Mouse (Mus musculus) G1E (cell line): ENCODE measurements around the gene Pld5. TPM values are rescaled to one million over a fixed set of nuclear protein-coding genes. Genes with fewer than 3 reads are reported as not detected.

Experiments used
- ATAC-seq: 2 replicates; pipeline ENCODE4 v1.8.0; 2016; ENCODE audit warnings: mild to moderate bottlenecking; ENCODE audit not compliant: insufficient number of reproducible peaks, poor library complexity, low FRiP score, severe bottlenecking; ENCODE audit errors: extremely low read depth
- DNase-seq: peaks from one replicate; pipeline ENCODE4 v3.0.0; 2012; ENCODE audit warnings: low spot score
- H3K27me3 ChIP-seq: 2 replicates; pipeline ENCODE4 v1.6.1; 2012; ENCODE audit warnings: mild to moderate bottlenecking, low read length, inconsistent platforms; ENCODE audit not compliant: insufficient read depth
- H3K36me3 ChIP-seq: replicated peaks from 2 replicates; pipeline ENCODE3; 2012; ENCODE audit warnings: mild to moderate bottlenecking, inconsistent platforms
- H3K4me1 ChIP-seq: 2 replicates; pipeline ENCODE4 v1.6.1; 2012; ENCODE audit warnings: low read depth, low read length, inconsistent platforms, mixed read lengths; ENCODE audit not compliant: insufficient read depth
- H3K4me3 ChIP-seq: 2 replicates; pipeline ENCODE4 v1.5.1; 2012; ENCODE audit warnings: low read depth, mild to moderate bottlenecking, inconsistent platforms, low read length, moderate library complexity, mixed read lengths
- H3K9me3 ChIP-seq: replicated peaks from 2 replicates; pipeline ENCODE4 v1.6.1; 2012; ENCODE audit warnings: inconsistent platforms
- CTCF ChIP-seq: IDR thresholded peaks from 2 replicates; pipeline ENCODE4 v1.5.1; 2012; ENCODE audit warnings: low read depth, low read length, inconsistent platforms, mixed read lengths
- GATA1 ChIP-seq: IDR thresholded peaks from 2 replicates; pipeline ENCODE4 v1.6.1; 2012; ENCODE audit warnings: borderline replicate concordance, low read length, inconsistent platforms, mixed read lengths
- GATA2 ChIP-seq: IDR thresholded peaks from 2 replicates; pipeline ENCODE4 v1.6.1; 2012; ENCODE audit warnings: low read depth, low read length, inconsistent platforms, borderline replicate concordance
- POLR2AphosphoS5 ChIP-seq: IDR thresholded peaks from 2 replicates; pipeline ENCODE4 v1.6.1; 2012; ENCODE audit warnings: low read depth, low read length, inconsistent platforms; ENCODE audit not compliant: insufficient replicate concordance
- TAL1 ChIP-seq: conservative IDR thresholded peaks from 2 replicates; pipeline ENCODE4 v1.6.1; 2012; ENCODE audit warnings: low read depth, low read length, inconsistent platforms, mixed read lengths
- polyA plus RNA-seq: library from polyadenylated mRNA; stranded (reverse); fragments of >175 nt; gene quantifications from 2 replicates; pipeline ENCODE4 v1.2.3, GENCODE M21; 2012
- total RNA-seq, 2 experiments: library from RNA; stranded (forward) in 1 of 2; stranded (reverse) in 1 of 2; fragments of 200-1000 nt in 1 of 2; fragments of >200 nt in 1 of 2; fragmentation: Nextera tagmentation in 1 of 2; gene quantifications; 2 replicates each; pipeline ENCODE4 v1.2.3; 2014 to 2017

Pld5 gene
- total and polyA plus RNA-seq, 3 experiments, result 0.16 TPM; not detected in 2

DNA sequence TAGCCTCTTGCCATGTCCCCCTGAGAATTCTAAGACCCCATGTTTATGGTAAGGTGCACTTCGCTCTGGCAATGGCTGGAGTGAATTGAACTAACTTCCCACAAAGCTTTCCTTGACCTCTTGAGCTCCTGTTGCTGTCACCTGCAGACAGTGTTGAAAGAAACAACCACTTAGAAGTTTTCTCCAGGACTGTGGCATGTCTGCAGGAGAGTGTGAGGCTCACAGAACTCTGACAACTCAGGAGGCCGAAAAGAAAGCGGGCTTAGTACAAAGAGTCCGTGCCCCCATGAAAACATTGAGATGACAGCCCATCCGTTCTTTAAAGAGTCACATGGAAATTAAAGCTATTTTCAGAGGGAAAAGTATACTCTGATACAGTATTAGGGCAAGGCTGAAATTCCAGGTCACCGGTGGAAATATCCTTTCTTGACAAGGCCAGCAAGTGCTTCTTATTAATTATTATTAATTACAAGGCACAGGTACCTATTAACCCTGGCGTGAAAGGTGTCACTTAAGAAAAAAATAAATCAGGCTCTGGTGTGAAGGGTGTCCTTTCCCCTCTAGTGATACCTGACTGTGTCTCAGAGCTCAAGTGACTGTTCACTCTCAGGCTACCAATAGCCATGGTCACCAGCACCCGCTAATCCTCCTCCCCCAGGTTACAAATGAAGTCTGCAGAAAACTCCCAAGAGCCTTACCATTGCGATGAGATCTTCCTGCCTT is 62.0 kb downstream of the Pld5 start:
- Histone ChIP-seq H3K4me3 (no peak overlapping the region), H3K36me3 (no peaks in the 10 kb centered on the region), H3K4me1 (no peaks in the 10 kb centered on the region), H3K27me3 (no peaks in the 10 kb centered on the region), H3K9me3 (peaks cover 26% of the 10 kb centered on the region)
- TF ChIP-seq GATA2, result no peak
- no peak for TF ChIP-seq TAL1
- TF ChIP-seq CTCF, result no peak
- TF ChIP-seq GATA1, result no peak
- TF ChIP-seq POLR2AphosphoS5, result no peak
- ATAC-seq (no peak), DNase-seq (no peak)

GRCm38 (mm10) chr1:176210803-176211202 is 64.3 kb downstream of the Pld5 start:
- Histone ChIP-seq H3K27me3 (no peaks in the 10 kb centered on the region), H3K4me3 (no peak overlapping the region), H3K4me1 (no peaks in the 10 kb centered on the region), H3K9me3 (peaks cover 31% of the 10 kb centered on the region), H3K36me3 (no peaks in the 10 kb centered on the region)
- ATAC-seq (no peak), DNase-seq (no peak)
- TF ChIP-seq POLR2AphosphoS5 (no peak), TAL1 (no peak), GATA1 (no peak), CTCF (no peak), GATA2 (no peak)

- ATAC-seq, result no peak
- no peaks in the 10 kb centered on the region for H3K36me3 ChIP-seq
Measured at GRCm38 (mm10) chr1:176208014-176208413, 67.1 kb downstream of the Pld5 start.

DNA sequence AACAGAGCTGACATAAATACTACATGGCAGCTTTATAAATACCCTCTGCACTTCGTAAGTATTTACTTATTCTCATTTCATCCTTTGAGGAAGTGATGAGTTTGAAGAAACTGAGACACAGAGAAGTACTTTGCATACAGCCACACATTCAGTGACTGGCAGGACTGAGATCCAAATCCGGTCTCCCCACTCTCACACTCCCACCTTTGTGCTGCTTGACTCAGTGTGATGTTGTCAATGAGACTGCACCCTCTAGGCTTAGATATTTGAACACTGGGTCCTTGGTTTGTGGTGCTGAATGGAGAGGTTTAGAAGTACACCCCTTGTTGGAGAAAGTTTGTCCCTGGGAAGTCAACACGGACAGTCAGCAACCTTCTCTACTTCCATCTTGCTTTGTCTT is 72.8 kb downstream of the Pld5 start:
- DNase-seq, result no peak
- H3K36me3 ChIP-seq, result no peaks in the 10 kb centered on the region

More at GRCm38 (mm10) chr1:176208014-176208413, 67.1 kb downstream of the Pld5 start:
- Histone ChIP-seq H3K27me3 (no peaks in the 10 kb centered on the region), H3K9me3 (peaks cover 21% of the 10 kb centered on the region), H3K4me3 (no peak overlapping the region), H3K4me1 (no peaks in the 10 kb centered on the region)
- DNase-seq, result no peak
- TF ChIP-seq CTCF, result no peak
- no peak for TF ChIP-seq TAL1
- no peak for TF ChIP-seq GATA2
- TF ChIP-seq GATA1, result no peak
- TF ChIP-seq POLR2AphosphoS5, result no peak

GRCm38 (mm10) chr1:176197036-176197766 is 77.9 kb downstream of the Pld5 start:
- Histone ChIP-seq H3K9me3 (peaks cover 22% of the 10 kb centered on the region), H3K36me3 (no peaks in the 10 kb centered on the region), H3K4me1 (no peaks in the 10 kb centered on the region), H3K27me3 (no peaks in the 10 kb centered on the region), H3K4me3 (no peak overlapping the region)
- no peak for TF ChIP-seq GATA1
- TF ChIP-seq POLR2AphosphoS5, result no peak
- TF ChIP-seq TAL1, result no peak
- no peak for TF ChIP-seq GATA2
- no peak for TF ChIP-seq CTCF
- DNase-seq (no peak), ATAC-seq (no peak)

More for the DNA sequence above, 72.8 kb downstream of the Pld5 start:
- TF ChIP-seq TAL1, result no peak
- no peak for TF ChIP-seq CTCF
- TF ChIP-seq GATA1, result no peak
- TF ChIP-seq GATA2, result no peak
- TF ChIP-seq POLR2AphosphoS5, result no peak
- Histone ChIP-seq H3K9me3 (peaks cover 23% of the 10 kb centered on the region), H3K27me3 (no peaks in the 10 kb centered on the region), H3K4me1 (no peaks in the 10 kb centered on the region), H3K4me3 (no peak overlapping the region)
- ATAC-seq, result no peak

DNA sequence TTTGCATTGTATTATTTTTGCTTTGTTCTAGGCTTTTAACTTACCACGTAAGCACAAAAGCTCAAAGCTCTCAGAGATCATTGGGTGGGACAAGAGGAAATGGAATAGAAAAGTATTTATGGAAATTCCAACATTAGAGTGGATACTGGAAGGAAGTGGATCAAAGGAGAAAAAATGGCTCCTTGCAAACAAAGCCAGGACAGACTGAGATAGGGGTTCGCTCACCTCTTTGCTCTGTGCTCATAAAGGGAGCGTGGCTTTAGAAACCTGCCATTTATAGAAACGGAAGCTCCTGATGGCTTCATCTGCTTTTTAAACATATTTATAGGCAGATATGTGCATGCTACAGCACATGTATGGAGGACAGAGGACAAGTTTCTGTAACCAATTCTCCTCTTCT is 78.8 kb downstream of the Pld5 start:
- DNase-seq (no peak), ATAC-seq (no peak)
- H3K27me3 ChIP-seq, result no peaks in the 10 kb centered on the region
- TF ChIP-seq TAL1 (no peak), GATA1 (no peak), GATA2 (no peak), POLR2AphosphoS5 (no peak), CTCF (no peak)
- H3K4me1 ChIP-seq, result no peaks in the 10 kb centered on the region
- H3K4me3 ChIP-seq, result no peak overlapping the region
- peaks cover 21% of the 10 kb centered on the region for H3K9me3 ChIP-seq
- no peaks in the 10 kb centered on the region for H3K36me3 ChIP-seq
